Mouse (Mus musculus): Measurements from ENCODE around the gene Ermp1. TPM values are rescaled to one million over a fixed set of nuclear protein-coding genes. Genes with fewer than 3 reads are reported as not detected.

The Ermp1 gene
- polyA plus RNA-seq, 1 experiment from 2014 or later = 17.7 TPM

- H3K4me3 ChIP-seq = no peak overlapping the region
- DNase-seq (ENCODE audit: low spot score) = no peak
Measured at GRCm38 (mm10) chr19:29674946-29675345, 26.7 kb upstream of the Ermp1 start.

GRCm38 (mm10) chr19:29672660-29673059 is 24.4 kb upstream of the Ermp1 start:
- no peaks in the 10 kb centered on the region for H3K9me3 ChIP-seq
- H3K4me3 ChIP-seq = no peak overlapping the region
- H3K36me3 ChIP-seq (replicated peaks) = no peaks in the 10 kb centered on the region
- no peak overlapping the region for H3K27ac ChIP-seq (replicated peaks)
- H3K4me1 ChIP-seq = peaks cover 10% of the 10 kb centered on the region
- no peak for DNase-seq (ENCODE audit: low spot score)
- WGBS = 93% methylated on average over 13 of the region's 13 CpGs
- no peaks in the 10 kb centered on the region for H3K27me3 ChIP-seq (replicated peaks; ENCODE audit: low read depth, poor library complexity, severe bottlenecking)

More at GRCm38 (mm10) chr19:29674946-29675345, 26.7 kb upstream of the Ermp1 start:
- 96% methylated on average over 7 of the region's 7 CpGs for WGBS
- H3K36me3 ChIP-seq (replicated peaks) = no peaks in the 10 kb centered on the region
- H3K4me1 ChIP-seq = peaks cover 6% of the 10 kb centered on the region; the same call in 1 of the 2 replicates
- no peaks in the 10 kb centered on the region for H3K27me3 ChIP-seq (replicated peaks; ENCODE audit: low read depth, poor library complexity, severe bottlenecking)
- no peak overlapping the region for H3K27ac ChIP-seq (replicated peaks)
- no peaks in the 10 kb centered on the region for H3K9me3 ChIP-seq

GRCm38 (mm10) chr19:29671160-29671559 is 22.9 kb upstream of the Ermp1 start:
- WGBS = 77% methylated on average over 2 of the region's 2 CpGs
- no peak overlapping the region for H3K27ac ChIP-seq (replicated peaks)
- H3K36me3 ChIP-seq (replicated peaks) = no peaks in the 10 kb centered on the region
- no peak overlapping the region for H3K4me3 ChIP-seq
- peaks cover 25% of the 10 kb centered on the region for H3K4me1 ChIP-seq
- no peaks in the 10 kb centered on the region for H3K9me3 ChIP-seq
- DNase-seq (ENCODE audit: low spot score) = no peak
- no peaks in the 10 kb centered on the region for H3K27me3 ChIP-seq (replicated peaks; ENCODE audit: low read depth, poor library complexity, severe bottlenecking)

- Histone ChIP-seq H3K27ac (replicated peaks) (no peak overlapping the region), H3K4me1 (peaks cover 23% of the 10 kb centered on the region), H3K36me3 (replicated peaks) (no peaks in the 10 kb centered on the region), H3K9me3 (no peaks in the 10 kb centered on the region), H3K4me3 (no peak overlapping the region), H3K27me3 (replicated peaks; ENCODE audit: low read depth, poor library complexity, severe bottlenecking) (no peaks in the 10 kb centered on the region)
- no peak for DNase-seq (ENCODE audit: low spot score)
- WGBS = 90% methylated on average over 6 of the region's 6 CpGs
Measured at GRCm38 (mm10) chr19:29670247-29670646, 22.0 kb upstream of the Ermp1 start.

GRCm38 (mm10) chr19:29668135-29668534 is 19.9 kb upstream of the Ermp1 start:
- Histone ChIP-seq H3K36me3 (replicated peaks) (no peaks in the 10 kb centered on the region), H3K27me3 (replicated peaks; ENCODE audit: low read depth, poor library complexity, severe bottlenecking) (no peaks in the 10 kb centered on the region), H3K4me3 (no peak overlapping the region), H3K9me3 (no peaks in the 10 kb centered on the region), H3K27ac (replicated peaks) (no peak overlapping the region), H3K4me1 (peaks cover 22% of the 10 kb centered on the region)
- DNase-seq (ENCODE audit: low spot score) = no peak
- WGBS = 92% methylated on average over 7 of the region's 7 CpGs

- 67% methylated on average over 5 of the region's 5 CpGs for WGBS
- Histone ChIP-seq H3K4me3 (no peak overlapping the region), H3K36me3 (replicated peaks) (no peaks in the 10 kb centered on the region), H3K9me3 (no peaks in the 10 kb centered on the region), H3K27ac (replicated peaks) (no peak overlapping the region), H3K4me1 (peaks cover 22% of the 10 kb centered on the region), H3K27me3 (replicated peaks; ENCODE audit: low read depth, poor library complexity, severe bottlenecking) (no peaks in the 10 kb centered on the region)
- peak; percentile 37 for DNase-seq (ENCODE audit: low spot score)
Measured at GRCm38 (mm10) chr19:29666965-29667594, 18.9 kb upstream of the Ermp1 start.

- Histone ChIP-seq H3K4me3 (no peak overlapping the region), H3K27me3 (replicated peaks; ENCODE audit: low read depth, poor library complexity, severe bottlenecking) (no peaks in the 10 kb centered on the region), H3K27ac (replicated peaks) (no peak overlapping the region), H3K9me3 (no peaks in the 10 kb centered on the region), H3K4me1 (peaks cover 22% of the 10 kb centered on the region), H3K36me3 (replicated peaks) (no peaks in the 10 kb centered on the region)
- no peak for DNase-seq (ENCODE audit: low spot score)
- 79% methylated on average over 4 of the region's 4 CpGs for WGBS
Measured at GRCm38 (mm10) chr19:29666164-29666563, 17.9 kb upstream of the Ermp1 start.

GRCm38 (mm10) chr19:29664934-29665333 is 16.7 kb upstream of the Ermp1 start:
- Histone ChIP-seq H3K4me3 (no peak overlapping the region), H3K27ac (replicated peaks) (no peak overlapping the region), H3K9me3 (no peaks in the 10 kb centered on the region), H3K4me1 (peaks cover 22% of the 10 kb centered on the region), H3K27me3 (replicated peaks; ENCODE audit: low read depth, poor library complexity, severe bottlenecking) (no peaks in the 10 kb centered on the region), H3K36me3 (replicated peaks) (no peaks in the 10 kb centered on the region)
- 80% methylated on average over 5 of the region's 5 CpGs for WGBS
- no peak for DNase-seq (ENCODE audit: low spot score)

- Histone ChIP-seq H3K27me3 (replicated peaks; ENCODE audit: low read depth, poor library complexity, severe bottlenecking) (no peaks in the 10 kb centered on the region), H3K4me3 (no peak overlapping the region), H3K27ac (replicated peaks) (no peak overlapping the region), H3K9me3 (no peaks in the 10 kb centered on the region), H3K4me1 (peaks cover 25% of the 10 kb centered on the region), H3K36me3 (replicated peaks) (no peaks in the 10 kb centered on the region)
- 64% methylated on average over 8 of the region's 8 CpGs for WGBS
- DNase-seq (ENCODE audit: low spot score) = no peak
Measured at GRCm38 (mm10) chr19:29663780-29664179, 15.6 kb upstream of the Ermp1 start.

GRCm38 (mm10) chr19:29661974-29662580 is 13.9 kb upstream of the Ermp1 start:
- Histone ChIP-seq H3K4me3 (no peak overlapping the region), H3K36me3 (replicated peaks) (no peaks in the 10 kb centered on the region), H3K27ac (replicated peaks) (no peak overlapping the region), H3K4me1 (peaks cover 15% of the 10 kb centered on the region), H3K9me3 (no peaks in the 10 kb centered on the region), H3K27me3 (replicated peaks; ENCODE audit: low read depth, poor library complexity, severe bottlenecking) (no peaks in the 10 kb centered on the region)
- no peak for DNase-seq (ENCODE audit: low spot score)
- 83% methylated on average over 6 of the region's 6 CpGs for WGBS

GRCm38 (mm10) chr19:29660835-29661764 is 12.9 kb upstream of the Ermp1 start:
- H3K4me3 ChIP-seq = no peak overlapping the region
- H3K36me3 ChIP-seq (replicated peaks) = no peaks in the 10 kb centered on the region
- H3K27ac ChIP-seq (replicated peaks) = no peak overlapping the region
- H3K27me3 ChIP-seq (replicated peaks; ENCODE audit: low read depth, poor library complexity, severe bottlenecking) = no peaks in the 10 kb centered on the region
- 87% methylated on average over 10 of the region's 10 CpGs for WGBS
- no peaks in the 10 kb centered on the region for H3K9me3 ChIP-seq
- H3K4me1 ChIP-seq = peaks cover 14% of the 10 kb centered on the region
- no peak for DNase-seq (ENCODE audit: low spot score)

- Histone ChIP-seq H3K4me3 (no peak overlapping the region), H3K9me3 (no peaks in the 10 kb centered on the region), H3K27ac (replicated peaks) (no peak overlapping the region), H3K4me1 (peaks cover 22% of the 10 kb centered on the region), H3K36me3 (replicated peaks) (no peaks in the 10 kb centered on the region), H3K27me3 (replicated peaks; ENCODE audit: low read depth, poor library complexity, severe bottlenecking) (no peaks in the 10 kb centered on the region)
- WGBS = 50% methylated on average over 6 of the region's 6 CpGs
- DNase-seq (ENCODE audit: low spot score) = no peak
Measured at GRCm38 (mm10) chr19:29659705-29660104, 11.5 kb upstream of the Ermp1 start.
